In the genomic region with DNA sequence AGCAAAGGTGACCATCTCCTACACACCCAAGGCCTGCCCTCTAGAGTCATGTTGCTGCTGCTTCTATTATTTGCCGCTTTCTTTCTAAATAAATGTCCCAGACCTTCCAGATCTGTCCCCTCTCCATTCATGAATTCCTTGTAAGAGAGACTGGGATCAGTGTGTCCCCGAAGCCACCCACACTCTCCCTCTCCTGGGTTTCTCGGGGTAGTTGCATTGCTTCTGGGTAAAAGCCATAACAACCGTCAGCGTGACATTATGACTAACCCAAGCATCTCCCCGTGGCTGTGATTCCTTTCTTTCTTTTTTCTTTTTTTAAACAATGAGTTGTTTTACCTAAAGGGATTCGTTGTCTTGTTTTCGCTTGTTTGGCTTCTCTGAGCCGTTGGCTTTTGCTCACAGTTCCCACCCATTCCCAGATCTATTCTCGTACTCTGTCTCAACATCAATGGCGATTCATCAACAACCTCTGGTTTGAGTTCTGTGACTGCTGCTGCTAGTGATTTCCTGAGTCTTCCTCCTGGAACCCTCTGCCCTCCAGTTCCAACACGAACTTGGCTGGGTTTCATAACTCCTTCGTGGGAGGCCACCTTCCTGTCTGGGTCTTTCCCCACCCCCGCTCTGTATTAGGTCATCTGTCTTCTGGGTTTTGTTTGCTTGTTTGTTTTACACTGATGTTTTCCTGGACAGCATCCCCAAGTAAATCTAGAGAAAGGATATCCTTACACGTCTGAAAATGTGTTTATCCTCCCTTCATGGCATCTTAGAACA, we compare ENCODE assay signal across 9 mouse cellular contexts.
A peak's percentile ranks its signal among the peaks of the same experiment; 100 is the strongest.
DNase-seq lines count a peak whose midpoint lies in the region; ATAC-seq and TF ChIP-seq lines count a peak whose summit lies in the region.
"Had no signal": no experiment of that assay in that cellular context is flagged by ENCODE, and none has a peak within 500 bp of the region (broad histone marks: within the 10 kb centered on the region; RNA-seq: fewer than 3 reads in every experiment).

No protein-coding gene starts in this region.

- no peak overlapping the region for H3K4me3 ChIP-seq in kidney, embryonic 16.5 days (ENCODE audit: low read length)
- no peak overlapping the region for H3K4me3 ChIP-seq in brown adipose tissue, adult 24 weeks (ENCODE audit: insufficient read depth, low read depth, low read length)
- H3K4me3 ChIP-seq in intestine, postnatal 0 days (ENCODE audit: low read depth, low read length), result no peak overlapping the region
- H3K4me3 ChIP-seq: embryonic facial prominence, embryonic 12.5 days had no signal

- H3K36me3 ChIP-seq in kidney, embryonic 16.5 days (ENCODE audit: insufficient read depth, low read length), result peaks cover 11% of the 10 kb centered on the region; the same call in 1 of the 2 replicates
- no peaks in the 10 kb centered on the region for H3K36me3 ChIP-seq in intestine, postnatal 0 days (ENCODE audit: control insufficient read depth, insufficient read depth)

- DNase-seq in kidney, adult 11 months, result peak; percentile 70
- DNase-seq in kidney, adult 18-20 months, result peak; percentile 47
- DNase-seq in lung, postnatal 14 days, result peak; percentile 51
- no peak for DNase-seq in spleen, postnatal 14 days (ENCODE audit: low spot score in 2 of 2)
- no peak for DNase-seq in layer of hippocampus, adult 9-11 months

- peaks cover 19% of the 10 kb centered on the region; the same call in 1 of the 2 replicates for H3K4me1 ChIP-seq in kidney, embryonic 16.5 days (ENCODE audit: insufficient read depth, low read length)
- no peaks in the 10 kb centered on the region; the same call in 1 of the 2 replicates for H3K4me1 ChIP-seq in brown adipose tissue, adult 24 weeks (ENCODE audit: control insufficient read depth, insufficient read depth, insufficient read length, low read length)
- no peaks in the 10 kb centered on the region for H3K4me1 ChIP-seq in intestine, postnatal 0 days (replicated peaks; ENCODE audit: control insufficient read depth, insufficient read depth, low read length)

- ATAC-seq in kidney, embryonic 16.5 days (ENCODE audit: low FRiP score, low TSS enrichment), result no peak
- no peak for ATAC-seq in intestine, postnatal 0 days

- no peak overlapping the region for H3K27ac ChIP-seq in kidney, embryonic 16.5 days (ENCODE audit: low read length)
- H3K27ac ChIP-seq in brown adipose tissue, adult 24 weeks (replicated peaks; ENCODE audit: low read depth, low read length), result peak overlapping the region; percentile 31; the same call in 1 of the 2 replicates
- H3K27ac ChIP-seq in intestine, postnatal 0 days (ENCODE audit: low read depth, low read length), result no peak overlapping the region
- H3K27ac ChIP-seq: embryonic facial prominence, embryonic 12.5 days had no signal

- WGBS in kidney, embryonic 16.5 days, result 57% methylated on average over 15 of the region's 15 CpGs
- 68% methylated on average over 15 of the region's 15 CpGs for WGBS in intestine, postnatal 0 days

- H3K4me2 ChIP-seq in kidney, embryonic 16.5 days (replicated peaks; ENCODE audit: low read depth, low read length), result no peak overlapping the region
- H3K4me2 ChIP-seq in intestine, postnatal 0 days (replicated peaks; ENCODE audit: low read depth), result no peak overlapping the region
- H3K4me2 ChIP-seq: embryonic facial prominence, embryonic 12.5 days had no signal

- no peak overlapping the region for H3K9ac ChIP-seq in kidney, embryonic 16.5 days (replicated peaks; ENCODE audit: low read length)
- no peak overlapping the region for H3K9ac ChIP-seq in intestine, postnatal 0 days (ENCODE audit: low read depth, low read length)
- H3K9ac ChIP-seq: embryonic facial prominence, embryonic 12.5 days had no signal

- no peaks in the 10 kb centered on the region for H3K27me3 ChIP-seq in kidney, embryonic 16.5 days (ENCODE audit: insufficient read depth, low read length)
- H3K27me3 ChIP-seq in intestine, postnatal 0 days (replicated peaks; ENCODE audit: control insufficient read depth, insufficient read depth, low read length), result no peaks in the 10 kb centered on the region
- H3K27me3 ChIP-seq: embryonic facial prominence, embryonic 12.5 days had no signal

- no peaks in the 10 kb centered on the region for H3K9me3 ChIP-seq in kidney, embryonic 16.5 days (ENCODE audit: low read length)
- H3K9me3 ChIP-seq in intestine, postnatal 0 days (ENCODE audit: control insufficient read depth), result no peaks in the 10 kb centered on the region
- H3K9me3 ChIP-seq: embryonic facial prominence, embryonic 12.5 days had no signal

- TF ChIP-seq CTCF in intestine, postnatal 0 days (IDR thresholded peaks at IDR 0.05; ENCODE audit: low read depth), result no peak

Comparison
In these comparisons a context has a peak if more than half of its experiments do, and no peak if none do; other contexts are left out.
1. DNase-seq: peak in kidney, adult 11 months (single experiment), kidney, adult 18-20 months (single experiment) and lung, postnatal 14 days (single experiment); none in spleen, postnatal 14 days (0 of 2) and layer of hippocampus, adult 9-11 months (single experiment).